ENCODE assay signal across 8 mouse cellular contexts in the genomic region with DNA sequence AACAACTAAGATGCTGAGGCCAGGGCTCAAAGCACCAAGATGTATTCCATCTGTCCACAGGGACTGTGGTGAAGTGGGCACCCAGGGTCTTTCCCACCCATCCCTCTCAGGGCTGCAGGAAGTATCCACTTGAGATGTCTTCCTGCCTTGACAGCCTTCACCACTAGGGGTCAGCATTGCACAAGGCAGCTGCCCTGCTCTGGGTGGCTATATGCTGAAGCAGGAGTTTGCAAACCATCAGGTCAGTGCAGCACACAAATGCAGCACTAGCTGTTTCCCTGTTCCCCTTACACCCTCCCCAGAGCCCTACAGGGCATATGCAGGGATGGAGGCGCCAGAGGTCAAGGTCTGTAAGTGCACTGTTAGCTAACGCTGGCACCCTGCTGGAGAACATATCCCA.
DNase-seq lines count a peak whose midpoint lies in the region; ATAC-seq and TF ChIP-seq lines count a peak whose summit lies in the region.

No protein-coding gene starts in this region.

- no peaks in the 10 kb centered on the region for H3K9me3 ChIP-seq in embryonic facial prominence, embryonic 11.5 days (replicated peaks; ENCODE audit: control insufficient read depth, low read length)
- no peaks in the 10 kb centered on the region for H3K9me3 ChIP-seq in limb, embryonic 10.5 days (replicated peaks)
- no peaks in the 10 kb centered on the region for H3K9me3 ChIP-seq in midbrain, embryonic 13.5 days

- no peak overlapping the region for H3K4me3 ChIP-seq in embryonic facial prominence, embryonic 11.5 days (ENCODE audit: low read depth, low read length)
- H3K4me3 ChIP-seq in limb, embryonic 10.5 days: no peak overlapping the region
- H3K4me3 ChIP-seq in midbrain, embryonic 13.5 days (replicated peaks): no peak overlapping the region
- no peak overlapping the region for H3K4me3 ChIP-seq in small intestine, adult 2 months (ENCODE audit: low read depth, low read length)

- H3K9ac ChIP-seq in embryonic facial prominence, embryonic 11.5 days (replicated peaks; ENCODE audit: low read length): no peak overlapping the region
- no peak overlapping the region for H3K9ac ChIP-seq in midbrain, embryonic 13.5 days (replicated peaks)

- H3K27ac ChIP-seq in embryonic facial prominence, embryonic 11.5 days (replicated peaks; ENCODE audit: low read depth, low read length): no peak overlapping the region
- 0 out of 2 replicates have a peak overlapping the region, but pooled peaks have one; percentile 40 for H3K27ac ChIP-seq in limb, embryonic 10.5 days
- H3K27ac ChIP-seq in midbrain, embryonic 13.5 days: no peak overlapping the region
- no peak overlapping the region for H3K27ac ChIP-seq in small intestine, adult 2 months (ENCODE audit: insufficient read depth, low read depth, low read length)

- peaks cover 4% of the 10 kb centered on the region; the same call in 1 of the 2 replicates for H3K36me3 ChIP-seq in embryonic facial prominence, embryonic 11.5 days (replicated peaks; ENCODE audit: control insufficient read depth, insufficient read depth, low read depth, low read length)
- H3K36me3 ChIP-seq in limb, embryonic 10.5 days: peaks cover 22% of the 10 kb centered on the region
- peaks cover 31% of the 10 kb centered on the region for H3K36me3 ChIP-seq in midbrain, embryonic 13.5 days
- H3K36me3 ChIP-seq in small intestine, adult 2 months (ENCODE audit: control insufficient read depth, insufficient read depth, low read length): 0 out of 2 replicates have a peak, but pooled peaks cover 2% of the 10 kb centered on the region

- peak; percentile 67 for ATAC-seq in embryonic facial prominence, embryonic 11.5 days (replicated peaks; ENCODE audit: insufficient number of reproducible peaks, low FRiP score, low TSS enrichment, low read depth)
- ATAC-seq in midbrain, embryonic 13.5 days: peak; percentile 85
- ATAC-seq in inflammation-experienced regulatory T-cells, adult 6 months: no peak

- H3K27me3 ChIP-seq in embryonic facial prominence, embryonic 11.5 days (ENCODE audit: control insufficient read depth, insufficient read depth, low read length): no peaks in the 10 kb centered on the region
- no peaks in the 10 kb centered on the region for H3K27me3 ChIP-seq in limb, embryonic 10.5 days (ENCODE audit: low read depth, poor library complexity, severe bottlenecking)
- H3K27me3 ChIP-seq in midbrain, embryonic 13.5 days: no peaks in the 10 kb centered on the region
- H3K27me3 ChIP-seq in small intestine, adult 2 months (ENCODE audit: control insufficient read depth, insufficient read depth, low read length): no peaks in the 10 kb centered on the region

- peak; percentile 88 for DNase-seq in adrenal gland, postnatal 25 days
- peak; percentile 92 for DNase-seq in embryonic facial prominence, embryonic 11.5 days (ENCODE audit: low spot score)
- peak; percentile 97 for DNase-seq in heart, adult 11 months
- peak; percentile 87 for DNase-seq in kidney, adult 18-20 months
- DNase-seq in limb, embryonic 10.5 days (ENCODE audit: low spot score): peak; percentile 93

- TF ChIP-seq CTCF in small intestine, adult 2 months (IDR thresholded peaks at IDR 0.05; ENCODE audit: extremely low read depth, insufficient read length, insufficient replicate concordance, low read depth, low read length): peak; percentile 96; the same call in 1 of the 2 replicates

- H3K4me2 ChIP-seq in embryonic facial prominence, embryonic 11.5 days (ENCODE audit: low read depth, low read length): no peak overlapping the region
- no peak overlapping the region for H3K4me2 ChIP-seq in midbrain, embryonic 13.5 days (replicated peaks)

- H3K4me1 ChIP-seq in embryonic facial prominence, embryonic 11.5 days (ENCODE audit: control insufficient read depth, insufficient read depth, low read length): no peaks in the 10 kb centered on the region
- H3K4me1 ChIP-seq in limb, embryonic 10.5 days: peaks cover 11% of the 10 kb centered on the region
- peaks cover 3% of the 10 kb centered on the region; the same call in 1 of the 2 replicates for H3K4me1 ChIP-seq in midbrain, embryonic 13.5 days (replicated peaks)
- no peaks in the 10 kb centered on the region for H3K4me1 ChIP-seq in small intestine, adult 2 months (ENCODE audit: control insufficient read depth, insufficient read depth, insufficient read length, low read length)

- WGBS in embryonic facial prominence, embryonic 11.5 days: 4% methylated on average over 2 of the region's 2 CpGs
- 0% methylated on average over 2 of the region's 2 CpGs for WGBS in limb, embryonic 10.5 days
- whole genome bisulfite sequencing in midbrain, embryonic 13.5 days: 0% methylated on average over 2 of the region's 2 CpGs
- 31% methylated on average over 2 of the region's 2 CpGs for WGBS in small intestine, adult 2 months

- TF ChIP-seq POLR2A in small intestine, adult 2 months (IDR thresholded peaks at IDR 0.05; ENCODE audit: low read depth, low read length): no peak
